Mouse (Mus musculus): ENCODE results near the gene Nme4. TPM values are rescaled to one million over a fixed set of nuclear protein-coding genes. Genes with fewer than 3 reads are reported as not detected.

Gene Nme4
- polyA plus RNA-seq (2012; rRNA removed), result 77.4 and 109 TPM in 2 replicates

GRCm38 (mm10) chr17:26095121-26095740 lies at the start of gene Nme4:
Gene Nme4, minus strand, starts transcription at chr17:26095602.

DNA sequence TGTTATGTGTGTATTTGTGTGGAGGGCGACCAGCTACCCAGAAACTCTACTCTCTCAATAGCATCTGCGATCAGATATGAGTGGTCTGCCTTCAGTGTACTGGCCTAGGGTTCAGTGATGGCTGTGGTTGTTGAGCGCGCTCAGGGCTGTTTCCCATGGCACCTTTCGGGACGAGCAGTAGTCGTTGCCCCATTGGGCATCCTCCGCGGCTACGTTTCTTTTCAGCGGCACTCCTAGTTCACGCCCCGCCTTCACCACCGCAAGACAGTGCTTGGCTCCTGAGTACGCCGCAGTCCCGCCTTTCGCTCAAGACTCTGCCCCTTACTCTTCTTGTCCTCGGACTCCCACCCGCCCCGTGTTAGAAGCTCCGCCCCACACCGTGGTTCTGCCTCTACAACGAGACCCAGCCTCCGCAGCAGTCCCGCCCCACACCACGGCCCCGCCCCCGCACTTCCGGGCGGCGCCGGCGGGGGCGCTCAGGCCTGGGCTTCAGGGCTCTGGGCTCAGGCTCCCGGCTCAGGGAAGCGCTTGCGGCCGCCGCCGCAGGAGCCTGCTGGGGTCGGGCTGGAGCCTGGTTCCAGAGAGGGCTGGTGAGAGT lies 42.9 kb upstream of the Nme4 start, which contains the start of gene Axin1:
Axin1 (plus strand) TSS at position 450 of the 598 bp plus-strand sequence.

DNA sequence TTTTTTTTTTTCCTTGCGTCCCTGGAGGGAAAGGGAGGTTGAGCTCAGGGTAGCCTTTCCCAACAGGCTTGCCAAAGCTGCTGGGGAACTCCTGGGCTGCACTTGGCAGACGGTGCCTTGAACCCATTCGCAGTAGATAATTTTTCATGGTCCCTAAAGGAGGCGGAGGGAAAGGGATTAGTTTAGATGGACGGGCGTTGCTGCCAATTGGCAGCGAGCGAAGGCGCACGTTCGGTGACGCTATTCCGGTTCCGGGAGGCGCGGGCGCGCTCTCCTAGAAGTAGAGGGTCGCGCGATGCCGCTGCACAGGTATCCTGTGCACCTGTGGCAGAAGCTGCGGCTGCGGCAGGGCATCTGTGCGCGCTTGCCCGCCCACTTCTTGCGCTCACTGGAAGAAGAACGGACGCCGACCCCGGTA lies 27.9 kb upstream of the Nme4 start, which contains the start of gene Mrpl28:
Mrpl28 (plus strand) TSS at position 234 of the 418 bp plus-strand sequence.

GRCm38 (mm10) chr17:26113181-26113948 lies 18.0 kb upstream of the Nme4 start, which contains the start of gene Tmem8:
Gene Tmem8, plus strand, starts transcription at chr17:26113299.

GRCm38 (mm10) chr17:26089905-26090632 lies 5.3 kb downstream of the Nme4 start, which contains the start of gene Decr2:
Gene Decr2, minus strand, starts transcription at chr17:26090337.

DNA sequence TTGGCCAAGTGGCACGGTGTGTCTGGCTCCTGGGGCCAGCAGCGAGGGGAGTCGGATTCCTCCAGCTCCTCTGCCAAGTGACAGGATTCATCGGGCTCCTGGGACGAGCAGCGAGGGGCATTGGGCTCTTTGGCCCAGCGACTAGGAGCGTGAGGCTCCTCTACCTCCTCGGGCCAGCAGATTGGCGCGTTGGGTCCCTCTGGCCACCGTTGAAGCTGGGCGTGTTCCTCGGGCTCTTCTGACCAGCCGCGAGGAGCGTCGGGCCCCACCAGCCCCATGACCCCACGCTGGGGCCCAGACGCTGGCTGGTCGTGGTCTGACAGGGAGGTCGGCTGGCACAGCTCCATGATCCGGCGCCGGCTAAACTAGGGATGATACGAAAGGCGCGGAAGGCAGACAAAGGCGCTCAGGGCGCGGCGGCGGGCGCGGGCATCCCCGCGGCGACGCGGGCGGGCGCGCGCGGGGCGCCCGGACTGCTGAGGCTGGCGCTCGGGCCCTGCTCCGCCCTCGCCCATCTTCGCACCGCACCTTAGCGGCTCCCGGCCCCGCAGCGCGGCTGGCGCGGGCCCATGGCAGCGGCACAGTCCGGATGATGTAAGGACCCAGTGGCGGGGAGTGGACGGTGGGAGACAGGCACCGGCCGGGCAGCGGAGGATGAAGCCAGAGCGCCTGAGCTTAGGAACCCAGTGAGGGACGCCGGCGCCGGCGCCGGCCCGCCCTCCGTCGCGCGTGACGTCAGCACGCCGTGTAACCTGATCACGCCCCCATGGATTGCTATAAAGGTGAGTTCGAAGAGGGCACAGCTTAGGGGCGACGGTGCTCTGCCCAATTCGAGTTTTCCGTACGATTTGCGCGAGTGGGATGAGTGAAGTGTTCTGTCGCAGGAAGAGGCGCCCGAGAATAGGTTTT lies 26.3 kb downstream of the Nme4 start, which contains the start of gene Rab11fip3:
Rab11fip3 (minus strand) TSS at position 725 of the 909 bp plus-strand sequence.

Other genes with a start within 250 kb of the Nme4 start
- gene Wdr90, start 234.1 kb downstream of the Nme4 start, polyA plus RNA-seq (2012; rRNA removed), result 66.2 and 66.6 TPM in 2 replicates
- 7.2 and 8.3 TPM in 2 replicates for gene Mcrip2, start 226.8 kb downstream of the Nme4 start, polyA plus RNA-seq (2012; rRNA removed)
- gene Mettl26, start 220.5 kb downstream of the Nme4 start, polyA plus RNA-seq (2012; rRNA removed), result 62.4 and 68.5 TPM in 2 replicates
- gene Wfikkn1, start 214.7 kb downstream of the Nme4 start, polyA plus RNA-seq (2012; rRNA removed), result 1.1 and 1.2 TPM in 2 replicates
- 37.2 and 44.0 TPM in 2 replicates for gene Rab40c, start 175.9 kb downstream of the Nme4 start, polyA plus RNA-seq (2012; rRNA removed)
- 78.0 and 105 TPM in 2 replicates for gene Pigq, start 150.7 kb downstream of the Nme4 start, polyA plus RNA-seq (2012; rRNA removed)
- gene Nhlrc4, start 150.6 kb downstream of the Nme4 start, polyA plus RNA-seq (2012; rRNA removed), result 0.52 and 0.92 TPM in 2 replicates
- 0.10 TPM in 2 replicates for gene A930017K11Rik, start 143.0 kb downstream of the Nme4 start, polyA plus RNA-seq (2012; rRNA removed)
- gene Capn15, start 109.8 kb downstream of the Nme4 start, polyA plus RNA-seq (2012; rRNA removed), result 30.1 and 36.6 TPM in 2 replicates
- gene Rab11fip3, start 26.0 kb downstream of the Nme4 start, polyA plus RNA-seq (2012; rRNA removed), result 49.1 and 66.0 TPM in 2 replicates
- 19.8 and 26.5 TPM in 2 replicates for gene Decr2, start 5.3 kb downstream of the Nme4 start, polyA plus RNA-seq (2012; rRNA removed)
- 3.2 and 4.4 TPM in 2 replicates for gene Tmem8, start 17.7 kb upstream of the Nme4 start, polyA plus RNA-seq (2012; rRNA removed)
- 110 and 143 TPM in 2 replicates for gene Mrpl28, start 27.9 kb upstream of the Nme4 start, polyA plus RNA-seq (2012; rRNA removed)
- gene Axin1, start 43.1 kb upstream of the Nme4 start, polyA plus RNA-seq (2012; rRNA removed), result 36.2 and 73.6 TPM in 2 replicates
- gene Pdia2, start 103.5 kb upstream of the Nme4 start, polyA plus RNA-seq (2012; rRNA removed), result 1.3 and 3.9 TPM in 2 replicates
- gene Rgs11, start 107.3 kb upstream of the Nme4 start, polyA plus RNA-seq (2012; rRNA removed), result 1.2 and 2.5 TPM in 2 replicates
- gene Arhgdig, start 112.2 kb upstream of the Nme4 start, polyA plus RNA-seq (2012; rRNA removed), result 5.5 and 6.3 TPM in 2 replicates
- 19.3 and 22.1 TPM in 2 replicates for gene Fam234a, start 148.6 kb upstream of the Nme4 start, polyA plus RNA-seq (2012; rRNA removed)
- 125 and 177 TPM in 2 replicates for gene Luc7l, start 157.3 kb upstream of the Nme4 start, polyA plus RNA-seq (2012; rRNA removed)